Mouse (Mus musculus): Measurements from ENCODE around the gene Fcnb.

DNA sequence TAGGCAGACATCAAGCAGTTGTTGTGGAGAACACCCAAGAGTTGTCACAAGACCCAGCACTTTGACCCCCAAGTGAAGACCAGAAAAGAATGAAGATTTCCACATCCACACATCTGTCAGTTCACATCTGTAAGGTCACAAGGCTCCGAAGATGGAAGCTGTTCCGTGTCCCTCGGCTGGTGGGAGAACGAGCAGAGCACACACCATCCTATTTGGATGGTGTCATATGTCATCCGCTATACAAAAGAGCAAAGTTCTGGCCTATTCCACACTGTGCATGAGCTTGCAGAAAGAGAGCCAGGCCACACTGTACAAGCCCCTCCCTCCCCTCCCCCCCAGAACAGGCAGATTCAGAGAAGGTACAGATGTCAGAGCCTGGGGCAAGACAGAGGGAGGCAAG lies 4.4 kb upstream of the Fcnb start:
- TF ChIP-seq TAL1 (IDR thresholded peaks at IDR 0.05; ENCODE audit: low read length) (no peak), GATA1 (IDR thresholded peaks at IDR 0.05; ENCODE audit: low read length) (no peak)

Measured in erythroblast, embryonic 14.5 days (primary cell).